Mouse (Mus musculus) layer of hippocampus, adult 6 months (tissue): ENCODE data around the gene Dhcr24. TPM values are rescaled to one million over a fixed set of nuclear protein-coding genes. Genes with fewer than 3 reads are reported as not detected.

Experiments used
- long read RNA-seq, 2 experiments: library from polyadenylated mRNA; unstranded; transcript quantifications; one replicate each; pipeline ENCODE4 v2.0.0; 2019 to 2020
- polyA plus RNA-seq: library from polyadenylated mRNA; unstranded; fragments of <200 nt; fragmentation: Nextera tagmentation; gene quantifications from 2 replicates; pipeline ENCODE4 v1.2.3, GENCODE M21; 2021

Dhcr24 gene
- 16.8 and 18.7 TPM in 2 replicates for polyA plus RNA-seq
- long read RNA-seq, experiment 1, full-length matches to known transcripts: 27 of 40 reads
- long read RNA-seq, experiment 1, partial matches to known transcripts: 5 of 40 reads
- long read RNA-seq, experiment 1, other reads (novel, unspliced or antisense): 8 of 40 reads
- long read RNA-seq, experiment 2, full-length matches to known transcripts: 13 of 19 reads
- long read RNA-seq, experiment 2, partial matches to known transcripts: 0 of 19 reads
- long read RNA-seq, experiment 2, other reads (novel, unspliced or antisense): 6 of 19 reads

DNA sequence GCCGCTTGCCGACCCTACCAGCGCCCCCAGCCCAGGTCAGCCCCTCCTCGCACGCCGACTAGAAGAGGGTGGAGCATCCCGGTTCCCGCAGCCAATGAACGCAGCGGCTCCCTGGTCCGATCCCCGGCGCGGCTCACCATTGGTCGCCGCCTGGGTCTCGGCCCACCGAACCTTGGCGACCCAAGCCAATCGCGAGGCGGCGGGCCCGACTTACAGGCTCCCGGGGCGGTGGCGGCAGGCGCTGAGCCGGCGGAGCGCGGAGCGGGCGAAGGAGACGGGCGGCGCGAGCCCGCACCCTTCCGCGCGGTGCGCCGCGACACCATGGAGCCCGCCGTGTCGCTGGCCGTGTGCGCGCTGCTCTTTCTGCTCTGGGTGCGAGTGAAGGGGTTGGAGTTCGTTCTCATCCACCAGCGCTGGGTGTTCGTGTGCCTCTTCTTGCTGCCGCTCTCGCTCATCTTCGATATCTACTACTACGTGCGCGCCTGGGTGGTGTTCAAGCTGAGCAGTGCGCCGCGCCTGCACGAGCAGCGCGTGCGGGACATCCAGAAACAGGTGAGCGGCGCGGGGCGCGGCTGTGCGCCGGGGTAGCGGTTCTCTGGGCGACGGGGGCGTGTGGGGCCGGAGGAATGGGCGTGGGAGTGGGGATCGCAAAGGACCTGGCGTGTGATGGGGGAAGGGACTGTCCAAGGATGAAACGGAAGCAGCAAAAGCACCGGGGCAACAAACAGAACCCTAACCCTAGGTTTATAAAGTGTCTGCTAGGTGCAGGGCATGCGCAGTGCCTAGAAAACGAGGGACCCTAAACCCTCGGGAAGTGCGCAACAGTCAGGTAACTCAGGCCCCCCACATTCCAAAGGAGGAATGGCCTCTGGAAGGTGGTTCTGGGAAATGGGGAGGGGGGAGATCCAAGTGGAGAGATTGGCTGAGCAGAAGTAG, at the start of gene Dhcr24:
TSS of gene Dhcr24 (plus strand) at position 193 of the 936 bp plus-strand sequence.

DNA sequence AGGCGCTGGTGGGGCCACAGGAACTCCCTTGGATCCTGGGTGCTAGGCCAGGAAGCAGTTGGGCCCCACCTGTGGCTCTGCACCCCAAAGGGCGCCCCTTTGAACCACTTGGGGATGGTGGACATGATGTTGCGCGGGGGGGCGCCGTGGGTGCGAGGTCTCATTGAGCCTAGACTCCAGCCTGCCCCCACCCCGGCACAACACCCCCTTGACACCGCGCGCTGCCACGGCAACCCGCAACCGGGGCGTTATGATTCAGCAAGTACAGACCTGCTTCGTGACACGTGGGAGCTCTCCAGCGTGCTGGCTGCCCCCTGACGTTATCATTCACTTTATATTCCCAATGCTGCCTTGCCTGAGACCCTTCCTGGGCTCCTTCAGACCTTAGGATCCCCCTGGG, 56.2 kb downstream of the Dhcr24 start, which contains the start of gene Lexm:
TSS of gene Lexm (minus strand) at position 186 of the 400 bp plus-strand sequence.

DNA sequence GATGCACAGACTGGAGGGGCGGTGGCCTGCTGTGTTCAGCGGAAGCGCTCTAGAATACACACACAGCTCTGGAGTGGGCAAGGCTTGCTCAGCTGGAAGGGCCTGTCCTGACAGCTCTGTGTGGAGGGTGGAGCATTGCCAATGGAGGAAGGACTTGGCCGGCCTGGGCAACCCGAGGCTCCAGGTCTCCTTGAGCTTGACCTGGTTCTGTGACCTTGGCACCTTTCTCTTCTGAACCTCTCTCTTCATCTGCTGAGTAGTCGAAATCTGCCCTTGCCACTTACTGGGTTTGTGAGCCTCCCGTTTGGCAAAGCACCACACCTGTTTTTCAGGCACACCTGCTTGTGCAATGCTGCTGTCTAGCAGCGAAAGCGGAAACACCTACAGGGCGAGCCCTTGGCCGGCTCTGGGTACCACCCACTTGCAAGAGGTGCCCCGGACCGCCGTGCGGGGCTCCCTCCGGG, 61.2 kb downstream of the Dhcr24 start, which contains the start of gene Ttc22:
TSS of gene Ttc22 (plus strand) at position 403 of the 464 bp plus-strand sequence.

Other genes with a start within 250 kb of the Dhcr24 start
- gene Usp24, start 244.8 kb upstream of the Dhcr24 start, polyA plus RNA-seq: 2.6 and 2.8 TPM in 2 replicates
- gene Pcsk9, start 96.7 kb upstream of the Dhcr24 start, polyA plus RNA-seq: 0.30 and 0.39 TPM in 2 replicates
- gene Bsnd, start 68.8 kb upstream of the Dhcr24 start, polyA plus RNA-seq: not detected in 2 replicates
- gene Lexm, start 56.2 kb downstream of the Dhcr24 start, polyA plus RNA-seq: 0.26 TPM in 1 of 2 replicates, not detected in the other
- gene Ttc22, start 61.4 kb downstream of the Dhcr24 start, polyA plus RNA-seq: 0.35 and 0.53 TPM in 2 replicates
- 12.2 and 16.0 TPM in 2 replicates for gene Pars2, start 90.0 kb downstream of the Dhcr24 start, polyA plus RNA-seq
- 32.0 and 32.8 TPM in 2 replicates for gene Ttc4, start 117.9 kb downstream of the Dhcr24 start, polyA plus RNA-seq
- gene Mroh7, start 169.9 kb downstream of the Dhcr24 start, polyA plus RNA-seq: 0.21 and 0.25 TPM in 2 replicates
- not detected in 2 replicates for gene Fam151a, start 172.9 kb downstream of the Dhcr24 start, polyA plus RNA-seq
- 7.7 and 9.1 TPM in 2 replicates for gene Acot11, start 244.0 kb downstream of the Dhcr24 start, polyA plus RNA-seq